23 mouse cellular contexts compared by ENCODE assay signal in the genomic region with DNA sequence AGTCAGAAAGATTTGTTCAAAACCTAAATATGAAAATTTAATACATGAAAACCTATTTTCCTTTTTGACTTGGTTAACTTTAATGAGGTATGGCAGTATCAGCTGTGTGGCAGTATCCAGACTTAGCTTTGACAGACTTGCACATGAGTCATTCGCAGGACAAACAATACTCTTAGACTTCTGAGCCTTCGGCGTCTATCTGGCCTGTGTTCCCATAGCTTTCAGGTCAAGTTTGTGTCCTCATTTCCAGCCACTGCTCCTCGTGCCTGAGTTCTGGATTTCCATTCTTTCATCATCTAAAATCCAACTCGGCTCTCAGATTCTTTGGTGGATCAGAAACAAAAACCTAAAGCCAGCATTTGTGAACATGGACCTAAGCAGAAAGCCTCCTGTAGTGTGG.
DNase-seq lines count a peak whose midpoint lies in the region; ATAC-seq lines count a peak whose summit lies in the region.
"Had no signal": no experiment of that assay in that cellular context is flagged by ENCODE, and none has a peak within 500 bp of the region (broad histone marks: within the 10 kb centered on the region; RNA-seq: fewer than 3 reads in every experiment).

No protein-coding gene starts in this region.

- H3K4me1 ChIP-seq in midbrain, embryonic 11.5 days (ENCODE audit: control insufficient read depth, insufficient read depth, low read length) = no peaks in the 10 kb centered on the region
- H3K4me1 ChIP-seq in midbrain, embryonic 16.5 days (ENCODE audit: control insufficient read depth, insufficient read depth, low read length) = no peaks in the 10 kb centered on the region
- no peaks in the 10 kb centered on the region for H3K4me1 ChIP-seq in forebrain, embryonic 14.5 days (ENCODE audit: control insufficient read depth, insufficient read depth, low read length)
- H3K4me1 ChIP-seq: embryonic facial prominence, embryonic 10.5 days; embryonic facial prominence, embryonic 13.5 days; forebrain, embryonic 15.5 days; heart, embryonic 10.5 days; hindbrain, embryonic 12.5 days; hindbrain, embryonic 15.5 days; intestine, embryonic 15.5 days had no signal

- H3K36me3 ChIP-seq in midbrain, embryonic 11.5 days (ENCODE audit: control insufficient read depth, insufficient read depth, low read length) = no peaks in the 10 kb centered on the region
- no peaks in the 10 kb centered on the region for H3K36me3 ChIP-seq in midbrain, embryonic 16.5 days (ENCODE audit: control insufficient read depth, insufficient read depth, low read length)
- H3K36me3 ChIP-seq in forebrain, embryonic 14.5 days (ENCODE audit: control insufficient read depth, insufficient read depth, low read length) = no peaks in the 10 kb centered on the region
- H3K36me3 ChIP-seq: embryonic facial prominence, embryonic 10.5 days; embryonic facial prominence, embryonic 13.5 days; forebrain, embryonic 15.5 days; heart, embryonic 13.5 days; hindbrain, embryonic 12.5 days; hindbrain, embryonic 15.5 days; intestine, embryonic 15.5 days had no signal

- H3K27me3 ChIP-seq in midbrain, embryonic 11.5 days (ENCODE audit: control insufficient read depth, insufficient read depth, low read length) = no peaks in the 10 kb centered on the region
- H3K27me3 ChIP-seq in midbrain, embryonic 16.5 days (ENCODE audit: control insufficient read depth, insufficient read depth, low read depth, low read length) = no peaks in the 10 kb centered on the region
- no peaks in the 10 kb centered on the region for H3K27me3 ChIP-seq in forebrain, embryonic 14.5 days (replicated peaks; ENCODE audit: control insufficient read depth, insufficient read depth, low read length)
- H3K27me3 ChIP-seq: embryonic facial prominence, embryonic 13.5 days; forebrain, embryonic 15.5 days; heart, embryonic 13.5 days; hindbrain, embryonic 12.5 days; hindbrain, embryonic 15.5 days; intestine, embryonic 15.5 days; Patski had no signal

- H3K4me3 ChIP-seq in midbrain, embryonic 11.5 days (ENCODE audit: low read depth, low read length) = no peak overlapping the region
- no peak overlapping the region for H3K4me3 ChIP-seq in midbrain, embryonic 16.5 days (ENCODE audit: low read depth, low read length)
- no peak overlapping the region for H3K4me3 ChIP-seq in forebrain, embryonic 14.5 days (ENCODE audit: low read depth, low read length)
- H3K4me3 ChIP-seq: embryonic facial prominence, embryonic 10.5 days; embryonic facial prominence, embryonic 13.5 days; forebrain, embryonic 15.5 days; heart, adult 2 months; heart, embryonic 10.5 days; heart, embryonic 13.5 days; hindbrain, embryonic 12.5 days; hindbrain, embryonic 15.5 days; intestine, embryonic 15.5 days had no signal

- no peak overlapping the region for H3K4me2 ChIP-seq in midbrain, embryonic 11.5 days
- H3K4me2 ChIP-seq in midbrain, embryonic 16.5 days (ENCODE audit: low read length) = no peak overlapping the region
- no peak overlapping the region for H3K4me2 ChIP-seq in forebrain, embryonic 14.5 days (ENCODE audit: low read length)
- H3K4me2 ChIP-seq: embryonic facial prominence, embryonic 13.5 days; forebrain, embryonic 15.5 days; heart, embryonic 13.5 days; hindbrain, embryonic 12.5 days; hindbrain, embryonic 15.5 days; intestine, embryonic 15.5 days had no signal

- ATAC-seq in midbrain, embryonic 11.5 days (ENCODE audit: low FRiP score) = no peak
- no peak for ATAC-seq in midbrain, embryonic 16.5 days
- ATAC-seq in forebrain, embryonic 14.5 days = no peak
- ATAC-seq: forebrain, embryonic 15.5 days; intestine, embryonic 15.5 days had no signal

- no peaks in the 10 kb centered on the region for H3K9me3 ChIP-seq in midbrain, embryonic 11.5 days (ENCODE audit: control insufficient read depth, low read length)
- no peaks in the 10 kb centered on the region for H3K9me3 ChIP-seq in midbrain, embryonic 16.5 days (replicated peaks; ENCODE audit: control insufficient read depth, low read length, poor library complexity, severe bottlenecking)
- H3K9me3 ChIP-seq in forebrain, embryonic 14.5 days (replicated peaks; ENCODE audit: control insufficient read depth, low read length) = no peaks in the 10 kb centered on the region
- H3K9me3 ChIP-seq: embryonic facial prominence, embryonic 10.5 days; embryonic facial prominence, embryonic 13.5 days; forebrain, embryonic 15.5 days; heart, embryonic 10.5 days; heart, embryonic 13.5 days; hindbrain, embryonic 12.5 days; hindbrain, embryonic 15.5 days; intestine, embryonic 15.5 days had no signal

- H3K9ac ChIP-seq in midbrain, embryonic 11.5 days (ENCODE audit: low read length) = no peak overlapping the region
- H3K9ac ChIP-seq in midbrain, embryonic 16.5 days (ENCODE audit: low read depth, low read length) = no peak overlapping the region
- no peak overlapping the region for H3K9ac ChIP-seq in forebrain, embryonic 14.5 days (ENCODE audit: low read length)
- H3K9ac ChIP-seq: embryonic facial prominence, embryonic 13.5 days; forebrain, embryonic 15.5 days; heart, embryonic 13.5 days; hindbrain, embryonic 12.5 days; hindbrain, embryonic 15.5 days; intestine, embryonic 15.5 days had no signal

- WGBS in midbrain, embryonic 11.5 days = 88% methylated on average over 5 of the region's 5 CpGs
- 87% methylated on average over 5 of the region's 5 CpGs for WGBS in midbrain, embryonic 16.5 days
- 86% methylated on average over 5 of the region's 5 CpGs for WGBS in forebrain, embryonic 14.5 days

- DNase-seq in midbrain, embryonic 11.5 days (ENCODE audit: low spot score, missing footprints) = peak; percentile 17
- peak; percentile 85 for DNase-seq in Muller cell, postnatal 12 days (ENCODE audit: inconsistent ontology term)
- peak; percentile 72 for DNase-seq in fibroblast of lung, adult 2 months (ENCODE audit: low read depth)
- DNase-seq in embryo, embryonic 11 days = no peak
- DNase-seq in forebrain, embryonic 14.5 days (ENCODE audit: low spot score) = no peak
- DNase-seq: adrenal gland, postnatal 10 days; adrenal gland, postnatal 36 days; cerebellum, adult 18-20 months; cerebellum, adult 9-10 months; cerebellum, postnatal 25 days; gastrocnemius, postnatal 25 days; heart, adult 2 months; heart, postnatal 14 days had no signal

- H3K27ac ChIP-seq in midbrain, embryonic 11.5 days (ENCODE audit: low read depth, low read length) = no peak overlapping the region
- no peak overlapping the region for H3K27ac ChIP-seq in midbrain, embryonic 16.5 days (ENCODE audit: low read length)
- no peak overlapping the region for H3K27ac ChIP-seq in forebrain, embryonic 14.5 days (ENCODE audit: low read depth, low read length)
- H3K27ac ChIP-seq: embryonic facial prominence, embryonic 10.5 days; embryonic facial prominence, embryonic 13.5 days; forebrain, embryonic 15.5 days; heart, adult 2 months; heart, embryonic 10.5 days; heart, embryonic 13.5 days; hindbrain, embryonic 12.5 days; hindbrain, embryonic 15.5 days; intestine, embryonic 15.5 days had no signal

Comparison
In these comparisons a context has a peak if more than half of its experiments do, and no peak if none do; other contexts are left out.
1. DNase-seq: peak in midbrain, embryonic 11.5 days (single experiment), Muller cell, postnatal 12 days (single experiment) and fibroblast of lung, adult 2 months (single experiment); none in embryo, embryonic 11 days (single experiment) and forebrain, embryonic 14.5 days (single experiment).